Mouse (Mus musculus) Patski (cell line): ENCODE results near the gene E2f4. TPM values are rescaled to one million over a fixed set of nuclear protein-coding genes. Genes with fewer than 3 reads are reported as not detected.

Source experiments
- ATAC-seq: fragments of 100-300 bp; one replicate; pipeline ENCODE4 v1.8.0; 2021
- CTCF ChIA-PET: fragments of 350-600 bp; sonication (Branson Sonifier 250); formaldehyde crosslinking; loops from one replicate; lab custom pipeline; 2022; ENCODE audit warnings: inconsistent platforms; lab: Charles Lee
- POLR2A ChIA-PET: fragments of 350-600 bp; sonication (Branson Sonifier 250); formaldehyde crosslinking; loops from one replicate; lab custom pipeline; 2022; ENCODE audit warnings: antibody characterized with exemption, inconsistent platforms; lab: Charles Lee
- DNase-seq: peaks from one replicate; pipeline ENCODE4 v3.0.0-alpha.2; 2011; ENCODE audit warnings: low read depth, low spot score
- H3K27me3 ChIP-seq: fragments of 371-371 bp; one replicate; pipeline ENCODE4 v1.5.1; 2021
- CTCF ChIP-seq: fragments of 100-300 bp; IDR thresholded peaks from one replicate; pipeline ENCODE4 v1.5.1; 2021
- in situ Hi-C: fragments of 300-500 bp; cut with MboI; formaldehyde crosslinking; loops from 3 replicates; pipeline ENCODE4 v1.11.1; 2018; ENCODE audit warnings: low pct_unique_long_range_greater_than_20kb, mixed read lengths
- polyA plus RNA-seq: library from polyadenylated mRNA; unstranded; gene quantifications from one replicate; pipeline ENCODE4 v1.2.3, GENCODE M21; 2021

E2f4 gene
- polyA plus RNA-seq, 1 experiment from 2014 or later, result 72.6 TPM

DNA sequence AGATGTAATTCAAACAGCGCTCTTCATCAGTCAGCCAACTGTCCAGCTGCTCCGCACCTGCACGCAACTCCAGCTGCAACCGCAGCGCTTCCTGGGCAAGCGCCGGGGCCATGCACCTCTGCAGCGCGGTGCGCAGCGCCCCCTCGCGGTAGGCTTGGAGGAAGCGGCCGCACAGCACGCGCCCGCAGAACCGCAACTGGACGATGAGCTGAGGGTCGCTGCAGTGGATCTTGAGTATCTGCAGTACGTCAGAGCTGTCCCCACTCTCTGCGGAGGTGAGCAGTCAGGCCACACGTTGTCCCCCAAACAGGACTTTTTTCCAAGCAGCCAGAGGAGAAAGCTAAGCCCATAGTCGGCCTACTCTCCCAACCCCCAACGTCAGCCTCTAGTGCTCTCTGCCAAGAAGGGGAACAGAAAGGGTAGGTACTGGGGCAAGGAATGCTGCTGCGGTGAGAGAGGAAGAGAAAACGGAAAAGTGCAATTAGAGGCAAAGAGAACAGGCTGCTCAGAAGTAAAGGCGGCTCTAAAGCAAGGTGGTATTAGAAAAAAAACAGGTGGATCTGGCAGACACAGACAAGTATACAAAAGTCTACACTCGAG is 37.6 kb upstream of the E2f4 start:
- H3K27me3 ChIP-seq, result no peaks in the 10 kb centered on the region
- CTCF ChIA-PET, result interaction anchor here (1.3 to 1.6 kb wide), 2 partner anchors 12 to 31 kb away, joined by 3 read pairs; no protein-coding TSS in a partner anchor
- no peak for ATAC-seq
- in situ Hi-C loops, result no loop called here
- no peak for TF ChIP-seq CTCF
- no peak for DNase-seq
- POLR2A ChIA-PET, result no interaction called here

DNA sequence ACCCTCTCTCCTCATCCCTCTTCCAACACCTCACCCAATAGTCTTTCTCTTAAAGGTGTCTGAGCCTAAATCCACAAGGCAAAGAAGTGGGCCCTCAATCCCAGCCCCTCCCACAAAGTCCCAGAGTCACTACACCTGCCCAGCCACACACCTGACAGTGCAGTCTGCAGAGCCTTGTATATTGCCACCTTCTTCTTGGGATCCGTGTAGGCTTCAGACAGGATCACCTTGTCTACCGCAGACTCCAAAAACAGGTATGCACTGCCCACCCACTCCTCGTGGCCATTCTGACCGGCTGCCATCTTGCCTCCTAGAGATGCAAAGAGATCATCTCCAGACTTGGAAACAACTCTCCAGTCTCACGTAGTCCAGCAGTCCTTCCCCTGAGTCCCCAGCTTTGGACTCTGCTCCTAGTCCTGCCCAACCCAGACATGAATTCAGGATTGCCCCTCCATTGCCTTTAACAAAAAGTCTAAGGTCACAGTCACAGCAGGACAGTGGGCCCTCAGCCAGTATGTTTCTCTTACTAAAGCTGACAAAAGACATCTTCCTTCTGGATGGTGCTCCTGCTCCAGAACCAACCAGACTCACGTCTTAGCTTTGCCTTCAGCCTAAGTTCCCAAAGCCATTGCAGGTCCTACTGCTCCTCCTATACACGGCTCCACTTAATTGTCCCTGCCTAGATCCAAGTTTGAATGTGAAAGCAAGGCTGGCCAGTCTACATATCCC is 36.9 kb upstream of the E2f4 start:
- TF ChIP-seq CTCF, result no peak
- ATAC-seq (no peak), DNase-seq (no peak)
- ChIA-PET CTCF (interaction anchor here (1.3 kb wide), 1 partner anchor 30 kb away, joined by 3 read pairs; no protein-coding TSS in a partner anchor), POLR2A (no interaction called here)
- in situ Hi-C loops, result no loop called here
- no peaks in the 10 kb centered on the region for H3K27me3 ChIP-seq

DNA sequence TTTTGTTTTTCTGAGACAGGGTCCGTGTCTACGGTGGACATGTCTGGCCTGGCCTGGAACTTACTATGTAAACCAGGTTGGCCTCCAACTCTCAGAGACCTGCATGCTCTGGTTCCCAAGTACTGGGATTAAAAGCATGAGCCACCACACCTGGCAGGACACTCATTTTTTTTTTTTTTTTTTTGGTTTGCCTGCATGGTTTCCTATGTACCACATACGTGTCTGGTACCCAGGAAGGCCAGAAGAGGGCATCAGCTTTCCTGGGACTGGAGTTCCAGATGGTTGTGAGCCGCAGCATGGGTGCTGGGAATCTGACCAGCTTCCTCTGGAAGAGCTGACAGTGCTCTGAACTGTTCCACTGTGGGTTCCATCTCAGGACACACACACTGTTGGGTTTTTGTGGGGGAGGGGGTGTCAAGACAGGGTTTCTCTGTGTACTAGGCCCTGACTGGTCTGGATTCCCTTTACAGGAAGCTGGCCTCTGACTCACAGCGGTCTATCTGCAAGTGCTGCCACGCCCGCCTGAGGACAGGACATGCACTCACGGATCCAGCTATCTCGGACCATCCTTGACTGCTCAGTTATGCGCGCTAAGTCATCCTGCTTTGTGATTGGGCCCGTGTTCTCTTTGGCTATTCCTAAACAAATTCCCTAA is 36.0 kb upstream of the E2f4 start:
- H3K27me3 ChIP-seq, result no peaks in the 10 kb centered on the region
- no peak for ATAC-seq
- CTCF ChIA-PET, result no interaction called here
- POLR2A ChIA-PET, result interaction anchor here (0.6 kb wide), 1 partner anchor 29 kb away, joined by 4 read pairs; no protein-coding TSS in a partner anchor
- no peak for TF ChIP-seq CTCF
- in situ Hi-C loops, result no loop called here
- DNase-seq, result no peak

DNA sequence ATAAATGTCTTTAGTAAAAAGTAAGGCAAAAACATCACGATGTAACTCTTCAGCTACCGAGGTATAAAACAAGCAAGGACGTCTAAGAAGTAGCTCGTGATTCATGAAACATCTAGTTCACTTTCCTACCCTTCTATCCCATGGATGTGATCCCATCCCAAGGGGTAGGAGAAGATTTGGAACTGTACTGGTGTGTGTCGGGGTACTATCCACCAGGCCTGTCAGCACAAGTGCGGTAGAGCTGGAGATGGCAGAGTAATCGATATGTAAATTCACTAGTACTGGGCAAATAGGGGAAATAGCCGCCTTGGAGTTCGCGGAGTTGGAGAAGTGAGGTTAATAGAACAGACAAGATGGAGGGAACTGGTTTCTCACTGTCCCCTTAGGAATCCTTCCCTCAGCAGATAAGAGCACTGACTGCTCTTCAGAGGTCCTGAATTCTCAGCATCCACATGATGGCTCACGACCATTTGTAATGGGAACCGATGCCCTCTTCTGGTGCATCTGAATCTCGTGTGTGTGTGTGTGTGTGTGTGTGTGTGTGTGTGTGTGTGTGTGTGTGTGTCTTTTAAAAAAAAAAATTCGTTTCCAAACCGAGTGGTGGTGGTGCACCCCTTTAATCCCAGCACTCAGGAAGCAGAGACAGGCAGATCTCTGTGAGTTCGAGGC is 34.1 kb upstream of the E2f4 start:
- DNase-seq, result no peak
- CTCF ChIA-PET, result no interaction called here
- in situ Hi-C loops, result no loop called here
- H3K27me3 ChIP-seq, result no peaks in the 10 kb centered on the region
- no peak for ATAC-seq
- POLR2A ChIA-PET, result no interaction called here
- TF ChIP-seq CTCF, result no peak

DNA sequence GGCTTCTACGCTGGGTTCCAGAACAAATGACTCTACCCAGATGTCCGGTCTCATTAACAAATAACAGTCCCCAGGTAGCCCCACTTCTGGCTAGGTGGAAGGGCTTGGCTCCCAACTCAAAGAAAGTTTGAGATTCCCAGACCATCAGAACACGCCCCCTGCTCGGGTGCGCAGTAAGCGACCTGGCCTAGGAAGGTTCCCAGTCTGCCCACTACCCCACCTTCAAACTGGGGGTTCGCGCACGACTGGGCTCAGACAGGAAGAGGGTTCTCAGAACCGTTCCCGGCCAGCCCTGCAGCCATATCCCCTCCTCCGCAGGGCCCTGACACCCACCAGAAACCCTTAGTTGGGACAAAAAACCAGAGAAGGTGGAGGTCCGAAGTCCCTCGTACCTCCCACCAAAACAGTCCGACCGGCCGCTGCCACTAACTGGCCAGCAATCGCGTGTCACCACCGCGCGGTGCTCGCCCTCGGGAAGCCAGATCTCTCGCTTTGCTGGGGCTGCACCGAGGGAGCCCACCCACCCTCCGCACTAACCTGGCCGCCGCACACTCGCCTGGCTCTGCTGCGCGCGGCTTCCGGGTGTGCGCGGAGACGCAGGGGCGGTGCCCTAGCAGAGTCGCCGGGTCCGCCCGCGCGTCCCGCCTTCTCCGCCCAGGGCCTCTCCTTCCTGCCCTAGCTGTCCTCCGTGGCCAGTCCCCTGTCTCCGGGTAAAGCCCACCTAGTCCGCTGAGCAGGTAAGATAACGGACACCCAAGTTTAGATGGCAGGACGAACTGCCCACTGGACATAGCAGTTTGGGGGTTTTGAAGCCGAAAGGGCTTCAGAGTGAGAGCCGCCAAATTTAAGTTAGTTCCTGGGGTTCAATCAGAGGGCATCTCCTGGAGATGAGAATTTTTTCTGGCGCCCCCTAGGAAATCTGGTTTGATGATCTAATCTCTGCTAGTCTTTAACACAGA is 33.2 kb upstream of the E2f4 start, which contains the start of the genes Tradd and Fbxl8:
TSS of gene Tradd (minus strand) at position 586 of the 959 bp plus-strand sequence.
TSS of gene Fbxl8 (plus strand) at position 625 of the 959 bp plus-strand sequence.
- DNase-seq, result no peak
- no peaks in the 10 kb centered on the region for H3K27me3 ChIP-seq
- TF ChIP-seq CTCF, result no peak
- ChIA-PET POLR2A (interaction anchor here (1.0 to 1.3 kb wide), 2 partner anchors 10 to 25 kb away, joined by 3 to 4 read pairs; partner anchors contain the start of genes 4931428F04Rik and B3gnt9), CTCF (interaction anchor here (0.9 to 1.5 kb wide), 6 partner anchors 9 to 26 kb away, joined by 3 to 5 read pairs (median 3); partner anchors contain the start of gene B3gnt9)
- peak; percentile 92 for ATAC-seq
- in situ Hi-C loops, result no loop called here

DNA sequence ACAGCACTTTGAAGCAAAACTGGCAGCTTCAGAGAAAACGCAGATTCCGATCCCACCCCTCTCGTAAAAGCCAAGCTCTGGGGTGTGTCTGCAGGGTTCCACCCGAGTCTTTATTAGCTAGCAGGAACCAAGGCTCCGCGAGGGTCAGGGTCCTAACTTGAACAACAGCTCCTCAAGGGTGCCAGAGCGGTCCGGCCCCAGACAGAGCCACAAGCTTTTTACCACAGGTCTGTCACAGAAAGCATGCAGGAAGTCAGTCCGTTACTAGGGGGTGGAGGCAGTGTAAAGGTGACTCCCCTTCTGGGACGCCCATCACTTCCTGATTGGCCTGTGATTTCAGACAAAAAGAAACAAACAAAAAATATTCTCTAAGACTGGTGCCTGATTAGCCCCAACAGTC is 32.3 kb upstream of the E2f4 start:
- no peak for DNase-seq
- CTCF ChIA-PET, result interaction anchor here (0.9 to 1.5 kb wide), 6 partner anchors 10 to 25 kb away, joined by 3 to 5 read pairs (median 3); partner anchors contain the start of gene B3gnt9
- in situ Hi-C loops, result no loop called here
- peak; percentile 45 for ATAC-seq
- POLR2A ChIA-PET, result interaction anchor here (1.0 to 1.3 kb wide), 2 partner anchors 10 to 24 kb away, joined by 3 to 4 read pairs; partner anchors contain the start of genes 4931428F04Rik and B3gnt9
- no peak for TF ChIP-seq CTCF
- H3K27me3 ChIP-seq, result no peaks in the 10 kb centered on the region

DNA sequence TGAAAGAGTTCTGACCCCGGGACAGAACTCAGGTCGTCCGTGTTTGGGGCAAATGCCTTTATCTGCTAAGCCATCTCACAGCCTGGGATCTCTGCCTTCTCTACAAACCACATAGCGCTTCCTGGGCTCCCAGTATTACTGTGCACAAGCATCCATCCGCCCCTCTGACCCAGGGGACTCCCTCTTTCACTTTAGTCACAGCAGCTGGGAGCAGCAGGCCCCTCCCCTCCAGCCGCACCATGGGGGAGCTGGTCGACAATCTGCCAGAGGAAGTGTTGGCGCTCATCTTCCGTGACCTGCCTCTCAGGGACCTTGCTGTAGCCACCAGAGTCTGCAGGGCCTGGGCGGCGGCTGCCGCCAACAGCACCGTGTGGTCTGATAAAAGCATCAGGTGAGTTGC is 30.7 kb upstream of the E2f4 start:
- ATAC-seq (no peak), DNase-seq (no peak)
- no peaks in the 10 kb centered on the region for H3K27me3 ChIP-seq
- TF ChIP-seq CTCF, result no peak
- CTCF ChIA-PET, result no interaction called here
- in situ Hi-C loops, result no loop called here
- POLR2A ChIA-PET, result no interaction called here

DNA sequence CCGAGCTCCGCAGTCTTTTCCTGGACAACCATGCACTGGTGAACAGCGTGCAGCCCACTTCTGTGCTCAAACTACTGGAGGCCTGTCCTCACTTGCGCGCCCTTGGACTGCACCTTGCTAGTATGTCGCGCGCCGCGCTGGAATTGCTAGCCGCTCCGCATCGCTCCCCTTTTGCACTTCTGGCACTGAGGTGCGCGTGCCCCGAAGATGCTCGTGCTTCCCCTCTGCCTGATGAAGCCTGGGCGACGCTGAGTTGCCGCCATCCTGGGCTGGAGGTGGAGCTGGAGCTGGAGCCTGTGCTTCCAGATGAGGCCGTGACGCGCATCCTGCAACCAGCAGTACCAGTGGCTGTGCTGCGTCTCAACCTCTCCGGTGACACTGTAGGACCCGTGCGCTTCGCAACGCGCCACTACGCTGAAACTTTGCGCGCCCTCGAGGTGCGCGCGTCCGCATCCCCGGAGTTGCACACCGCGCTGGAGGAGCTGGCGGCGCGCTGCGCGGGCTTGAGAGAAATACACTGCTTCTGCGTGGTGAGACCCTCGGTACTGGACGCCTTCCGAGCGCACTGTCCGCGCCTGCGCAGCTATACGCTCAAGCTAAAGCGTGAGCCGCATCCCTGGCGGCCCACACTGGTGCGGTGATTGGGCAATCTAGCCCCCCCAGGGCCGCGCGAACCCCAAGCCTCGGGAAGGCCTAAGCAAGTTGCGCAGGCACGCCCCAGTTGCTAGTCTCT is 29.0 kb upstream of the E2f4 start:
- in situ Hi-C loops, result no loop called here
- no peak for ATAC-seq
- CTCF ChIA-PET, result no interaction called here
- no peaks in the 10 kb centered on the region for H3K27me3 ChIP-seq
- DNase-seq, result no peak
- no peak for TF ChIP-seq CTCF
- POLR2A ChIA-PET, result no interaction called here

DNA sequence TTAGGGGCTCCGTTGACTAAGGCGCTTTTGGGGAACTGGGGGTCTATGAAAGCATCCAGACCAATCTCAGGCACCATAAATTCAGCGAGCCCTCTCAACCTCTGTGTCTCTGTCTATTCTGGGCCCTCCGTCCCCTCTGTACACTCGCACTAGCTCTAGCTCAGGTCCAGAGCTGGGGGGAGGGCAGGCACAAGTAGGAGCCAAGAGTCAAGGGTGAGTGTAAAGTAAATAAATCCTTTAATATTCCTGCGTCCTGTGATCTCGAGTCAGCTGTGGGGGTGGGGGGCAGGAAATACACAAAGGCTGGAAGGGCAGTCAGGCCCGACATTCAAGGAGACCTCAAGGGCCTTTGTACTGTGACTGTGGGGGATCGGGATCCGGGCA is 28.4 kb upstream of the E2f4 start:
- in situ Hi-C loops, result no loop called here
- no peak for DNase-seq
- no peaks in the 10 kb centered on the region for H3K27me3 ChIP-seq
- ATAC-seq, result no peak
- TF ChIP-seq CTCF, result no peak
- ChIA-PET CTCF (no interaction called here), POLR2A (no interaction called here)
